Mouse (Mus musculus) forebrain, embryonic 10.5 days (tissue): ENCODE measurements around the gene Twist1. TPM values are rescaled to one million over a fixed set of nuclear protein-coding genes. Genes with fewer than 3 reads are reported as not detected.

Experiments
- DNase-seq: peaks from one replicate; pipeline ENCODE4 v3.0.0-alpha.2; 2017; ENCODE audit warnings: low spot score; ENCODE audit errors: extremely low spot score
- H3K27ac ChIP-seq: fragments of 300-500 bp; sonication (generic); 2 replicates; pipeline ENCODE4 v1.5.1; 2016; ENCODE audit warnings: mild to moderate bottlenecking
- H3K27me3 ChIP-seq: fragments of 300-500 bp; sonication (generic); 2 replicates; pipeline ENCODE4 v1.6.1; 2016; ENCODE audit warnings: mild to moderate bottlenecking; ENCODE audit not compliant: poor library complexity, severe bottlenecking
- H3K36me3 ChIP-seq: fragments of 300-500 bp; sonication (generic); replicated peaks from 2 replicates; pipeline ENCODE4 v1.6.1; 2016; ENCODE audit warnings: mild to moderate bottlenecking, moderate library complexity
- H3K4me1 ChIP-seq: fragments of 300-500 bp; sonication (generic); 2 replicates; pipeline ENCODE4 v1.6.1; 2016
- H3K4me3 ChIP-seq: fragments of 300-500 bp; sonication (generic); 2 replicates; pipeline ENCODE4 v1.5.1; 2016; ENCODE audit warnings: mild to moderate bottlenecking, moderate library complexity
- H3K9me3 ChIP-seq: fragments of 300-500 bp; sonication (generic); 2 replicates; pipeline ENCODE4 v1.6.1; 2016; ENCODE audit warnings: mild to moderate bottlenecking, moderate library complexity
- WGBS: fragments of 180-500 bp; shearing (Covaris S2); methylation state at CpG from one replicate; pipeline ENCODE4 v1.1.7; 2016; 5-methylcytosine and 5-hydroxymethylcytosine counted together
- polyA plus RNA-seq: library from polyadenylated mRNA; unstranded; fragments of >200 nt; fragmentation: Nextera tagmentation; extraction: Ambion mirVana; gene quantifications from 2 replicates; pipeline ENCODE4 v1.2.1, GENCODE M21; 2016

Twist1 gene
- polyA plus RNA-seq, 1 experiment from 2014 or later, result 9.1 TPM

DNA sequence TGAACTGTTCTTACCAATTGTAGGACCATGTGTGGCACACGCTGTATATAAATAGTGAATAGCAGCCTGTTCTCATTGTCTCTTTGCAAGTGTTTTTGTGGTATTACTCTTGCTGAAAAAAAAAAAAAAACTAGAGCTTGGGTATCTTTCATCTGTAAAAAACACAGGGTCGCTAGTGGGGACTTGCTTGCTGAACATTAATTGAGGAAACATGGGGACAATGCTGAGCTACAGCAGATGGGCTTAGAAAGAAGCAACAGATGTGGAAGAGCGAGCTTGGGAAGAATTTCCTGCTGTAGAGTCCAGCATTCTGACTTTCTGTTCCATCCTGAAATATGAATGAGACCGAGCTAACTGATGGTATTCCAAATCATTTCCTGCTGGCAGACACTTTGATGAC, 22.7 kb downstream of the Twist1 start:
- 70% methylated on average over 4 of the region's 4 CpGs for WGBS
- Histone ChIP-seq H3K9me3 (no peaks in the 10 kb centered on the region), H3K36me3 (no peaks in the 10 kb centered on the region), H3K27me3 (no peaks in the 10 kb centered on the region; the same call in 1 of the 2 replicates), H3K27ac (no peak overlapping the region), H3K4me3 (no peak overlapping the region), H3K4me1 (peaks cover 6% of the 10 kb centered on the region; the same call in 1 of the 2 replicates)
- DNase-seq, result no peak

DNA sequence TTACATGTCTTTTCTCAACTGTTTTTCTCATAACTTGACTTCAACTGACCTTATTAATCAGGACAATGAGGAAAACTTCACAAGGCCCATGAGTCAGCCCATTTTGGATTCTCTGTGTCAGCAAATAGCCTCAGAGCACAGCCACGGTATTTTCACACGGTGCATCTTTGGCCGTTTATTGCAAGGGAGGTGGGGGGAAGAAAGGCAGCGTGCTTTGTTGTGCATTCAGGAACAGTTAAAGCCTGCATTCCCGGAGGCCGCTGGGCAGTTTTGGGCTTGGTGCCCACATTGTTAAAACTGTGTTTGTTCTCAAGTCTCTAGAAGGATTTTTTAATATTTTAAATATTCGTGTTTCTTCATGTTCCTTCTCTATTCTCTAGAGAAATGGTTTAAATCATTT, 24.0 kb downstream of the Twist1 start:
- 56% methylated on average over 7 of the region's 7 CpGs for WGBS
- no peak for DNase-seq
- H3K4me3 ChIP-seq, result no peak overlapping the region

DNA sequence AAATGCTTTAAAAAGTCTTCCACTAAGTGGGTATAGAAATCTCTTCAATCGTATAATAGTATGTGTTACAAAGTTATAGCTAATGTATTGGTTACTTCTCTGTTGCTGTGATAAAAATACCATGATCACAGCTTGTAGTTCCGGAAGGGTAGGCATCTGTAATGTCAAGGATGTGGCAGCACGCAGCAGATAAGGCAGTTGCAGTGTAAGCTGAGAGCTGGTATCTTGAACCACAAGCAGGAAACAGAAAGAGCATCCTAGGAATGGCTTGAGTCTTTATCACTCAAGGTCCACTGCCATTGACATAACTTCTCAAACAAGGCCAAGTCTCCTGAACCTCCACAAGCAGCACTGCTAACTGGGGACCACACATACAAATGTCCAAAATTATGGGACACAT, 35.7 kb downstream of the Twist1 start:
- H3K9me3 ChIP-seq, result no peaks in the 10 kb centered on the region
- H3K36me3 ChIP-seq, result no peaks in the 10 kb centered on the region
- no peak for DNase-seq
- H3K4me1 ChIP-seq, result no peaks in the 10 kb centered on the region
- H3K4me3 ChIP-seq, result no peak overlapping the region
- WGBS, result 92% methylated on average over 3 of the region's 3 CpGs
- H3K27me3 ChIP-seq, result no peaks in the 10 kb centered on the region
- no peak overlapping the region for H3K27ac ChIP-seq

More for the DNA sequence above, 24.0 kb downstream of the Twist1 start:
- Histone ChIP-seq H3K4me1 (peaks cover 6% of the 10 kb centered on the region; the same call in 1 of the 2 replicates), H3K36me3 (no peaks in the 10 kb centered on the region), H3K9me3 (no peaks in the 10 kb centered on the region), H3K27me3 (no peaks in the 10 kb centered on the region), H3K27ac (no peak overlapping the region)

Other genes starting within 250 kb of the Twist1 start
- 0.30 and 0.55 TPM in 2 replicates for gene Ferd3l, start 29.2 kb upstream of the Twist1 start, polyA plus RNA-seq